Mouse (Mus musculus): Measurements from ENCODE around the gene Trim38. TPM values are rescaled to one million over a fixed set of nuclear protein-coding genes. Genes with fewer than 3 reads are reported as not detected.

The Trim38 gene
- polyA plus RNA-seq, 2 experiments, result 0.04 TPM; not detected in 1

- no peaks in the 10 kb centered on the region for H3K36me3 ChIP-seq (ENCODE audit: control insufficient read depth, insufficient read depth, low read length)
- DNase-seq (ENCODE audit: low spot score), result no peak
- ATAC-seq (ENCODE audit: low FRiP score, low read depth), result no peak
- no peaks in the 10 kb centered on the region for H3K27me3 ChIP-seq (ENCODE audit: control insufficient read depth, insufficient read depth, low read length)
- H3K4me2 ChIP-seq (replicated peaks; ENCODE audit: low read depth, low read length, severe bottlenecking), result no peak overlapping the region
- H3K9me3 ChIP-seq (ENCODE audit: control insufficient read depth, low read length), result no peaks in the 10 kb centered on the region
- no peak overlapping the region for H3K9ac ChIP-seq (ENCODE audit: low read depth, low read length, severe bottlenecking)
- TF ChIP-seq POLR2A (IDR thresholded peaks at IDR 0.05; ENCODE audit: borderline replicate concordance, extremely low read depth, insufficient read depth, insufficient read length), result no peak
- 67% methylated on average over 5 of the region's 5 CpGs for WGBS
- H3K27ac ChIP-seq (replicated peaks; ENCODE audit: low read depth, low read length), result no peak overlapping the region
- no peak overlapping the region for H3K4me3 ChIP-seq (replicated peaks; ENCODE audit: low read length)
- H3K4me1 ChIP-seq (ENCODE audit: control insufficient read depth, insufficient read depth, low read length), result no peaks in the 10 kb centered on the region
These were observed 29.7 kb downstream of the Trim38 start for GRCm38 (mm10) chr13:23799405-23799804.

- Histone ChIP-seq H3K4me1 (ENCODE audit: control insufficient read depth, insufficient read depth, low read length) (no peaks in the 10 kb centered on the region), H3K9me3 (ENCODE audit: control insufficient read depth, low read length) (no peaks in the 10 kb centered on the region), H3K9ac (ENCODE audit: low read depth, low read length, severe bottlenecking) (no peak overlapping the region), H3K27ac (replicated peaks; ENCODE audit: low read depth, low read length) (no peak overlapping the region), H3K4me2 (replicated peaks; ENCODE audit: low read depth, low read length, severe bottlenecking) (no peak overlapping the region), H3K27me3 (ENCODE audit: control insufficient read depth, insufficient read depth, low read length) (no peaks in the 10 kb centered on the region), H3K4me3 (replicated peaks; ENCODE audit: low read length) (no peak overlapping the region), H3K36me3 (ENCODE audit: control insufficient read depth, insufficient read depth, low read length) (no peaks in the 10 kb centered on the region)
- WGBS, result 75% methylated on average over 2 of the region's 2 CpGs
- no peak for TF ChIP-seq POLR2A (IDR thresholded peaks at IDR 0.05; ENCODE audit: borderline replicate concordance, extremely low read depth, insufficient read depth, insufficient read length)
- DNase-seq (ENCODE audit: low spot score) (no peak), ATAC-seq (ENCODE audit: low FRiP score, low read depth) (no peak)
These were observed 34.8 kb downstream of the Trim38 start for GRCm38 (mm10) chr13:23804532-23804931.

GRCm38 (mm10) chr13:23806422-23807052 lies 36.8 kb downstream of the Trim38 start, which contains the start of gene Slc17a2:
TSS of gene Slc17a2 (plus strand) at chr13:23806993.
- Histone ChIP-seq H3K4me1 (ENCODE audit: control insufficient read depth, insufficient read depth, low read length) (no peaks in the 10 kb centered on the region), H3K4me2 (replicated peaks; ENCODE audit: low read depth, low read length, severe bottlenecking) (no peak within 1 kb of the TSS), H3K4me3 (replicated peaks; ENCODE audit: low read length) (no peak within 1 kb of the TSS), H3K27me3 (ENCODE audit: control insufficient read depth, insufficient read depth, low read length) (no peaks in the 10 kb centered on the region), H3K36me3 (ENCODE audit: control insufficient read depth, insufficient read depth, low read length) (no peaks in the 10 kb centered on the region), H3K9me3 (ENCODE audit: control insufficient read depth, low read length) (no peaks in the 10 kb centered on the region), H3K27ac (replicated peaks; ENCODE audit: low read depth, low read length) (no peak within 1 kb of the TSS), H3K9ac (ENCODE audit: low read depth, low read length, severe bottlenecking) (no peak within 1 kb of the TSS)
- no peak for TF ChIP-seq POLR2A (IDR thresholded peaks at IDR 0.05; ENCODE audit: borderline replicate concordance, extremely low read depth, insufficient read depth, insufficient read length)
- ATAC-seq (ENCODE audit: low FRiP score, low read depth) (no peak), DNase-seq (ENCODE audit: low spot score) (no peak)
- 86% methylated on average over 15 of the region's 15 CpGs for WGBS

GRCm38 (mm10) chr13:23816148-23816547 lies 46.4 kb downstream of the Trim38 start:
- no peak for TF ChIP-seq POLR2A (IDR thresholded peaks at IDR 0.05; ENCODE audit: borderline replicate concordance, extremely low read depth, insufficient read depth, insufficient read length)

GRCm38 (mm10) chr13:23820179-23820940 lies 50.6 kb downstream of the Trim38 start:
- WGBS, result 69% methylated on average over 4 of the region's 4 CpGs
- Histone ChIP-seq H3K27me3 (ENCODE audit: control insufficient read depth, insufficient read depth, low read length) (no peaks in the 10 kb centered on the region), H3K27ac (replicated peaks; ENCODE audit: low read depth, low read length) (no peak overlapping the region), H3K4me2 (replicated peaks; ENCODE audit: low read depth, low read length, severe bottlenecking) (no peak overlapping the region), H3K36me3 (ENCODE audit: control insufficient read depth, insufficient read depth, low read length) (no peaks in the 10 kb centered on the region), H3K9me3 (ENCODE audit: control insufficient read depth, low read length) (no peaks in the 10 kb centered on the region), H3K4me1 (ENCODE audit: control insufficient read depth, insufficient read depth, low read length) (0 out of 2 replicates have a peak, but pooled peaks cover 3% of the 10 kb centered on the region), H3K9ac (ENCODE audit: low read depth, low read length, severe bottlenecking) (no peak overlapping the region), H3K4me3 (replicated peaks; ENCODE audit: low read length) (no peak overlapping the region)
- ATAC-seq (ENCODE audit: low FRiP score, low read depth), result no peak
- no peak for TF ChIP-seq POLR2A (IDR thresholded peaks at IDR 0.05; ENCODE audit: borderline replicate concordance, extremely low read depth, insufficient read depth, insufficient read length)
- DNase-seq (ENCODE audit: low spot score), result no peak

More at GRCm38 (mm10) chr13:23816148-23816547, 46.4 kb downstream of the Trim38 start:
- no peak overlapping the region for H3K4me2 ChIP-seq (replicated peaks; ENCODE audit: low read depth, low read length, severe bottlenecking)
- no peak overlapping the region for H3K4me3 ChIP-seq (replicated peaks; ENCODE audit: low read length)
- no peaks in the 10 kb centered on the region for H3K9me3 ChIP-seq (ENCODE audit: control insufficient read depth, low read length)
- 73% methylated on average over 2 of the region's 2 CpGs for WGBS
- ATAC-seq (ENCODE audit: low FRiP score, low read depth) (no peak), DNase-seq (ENCODE audit: low spot score) (no peak)
- no peaks in the 10 kb centered on the region for H3K36me3 ChIP-seq (ENCODE audit: control insufficient read depth, insufficient read depth, low read length)
- H3K9ac ChIP-seq (ENCODE audit: low read depth, low read length, severe bottlenecking), result no peak overlapping the region
- no peak overlapping the region for H3K27ac ChIP-seq (replicated peaks; ENCODE audit: low read depth, low read length)
- 0 out of 2 replicates have a peak, but pooled peaks cover 3% of the 10 kb centered on the region for H3K4me1 ChIP-seq (ENCODE audit: control insufficient read depth, insufficient read depth, low read length)
- H3K27me3 ChIP-seq (ENCODE audit: control insufficient read depth, insufficient read depth, low read length), result no peaks in the 10 kb centered on the region
